Mouse (Mus musculus): ENCODE data around the gene Pigk. TPM values are rescaled to one million over a fixed set of nuclear protein-coding genes. Genes with fewer than 3 reads are reported as not detected.

The Pigk gene
- polyA plus RNA-seq, 1 experiment from 2014 or later = 55.8 TPM

GRCm38 (mm10) chr3:152745611-152746010 is 31.7 kb downstream of the Pigk start:
- Histone ChIP-seq H3K9ac (no peak overlapping the region), H3K27me3 (ENCODE audit: control insufficient read depth, insufficient read depth, low read length) (no peaks in the 10 kb centered on the region), H3K4me1 (replicated peaks; ENCODE audit: control insufficient read depth, insufficient read depth, low read length) (no peaks in the 10 kb centered on the region), H3K4me2 (replicated peaks) (no peak overlapping the region), H3K27ac (no peak overlapping the region), H3K4me3 (replicated peaks; ENCODE audit: low read length) (no peak overlapping the region), H3K36me3 (replicated peaks; ENCODE audit: control insufficient read depth, insufficient read depth) (peaks cover 24% of the 10 kb centered on the region), H3K9me3 (ENCODE audit: control insufficient read depth, low read length) (no peaks in the 10 kb centered on the region)
- WGBS = 95% methylated on average over 9 of the region's 9 CpGs
- ATAC-seq (ENCODE audit: low FRiP score) = no peak
- DNase-seq (ENCODE audit: low spot score) = no peak

GRCm38 (mm10) chr3:152749461-152749871 is 35.6 kb downstream of the Pigk start:
- Histone ChIP-seq H3K36me3 (replicated peaks; ENCODE audit: control insufficient read depth, insufficient read depth) (peaks cover 18% of the 10 kb centered on the region), H3K4me3 (replicated peaks; ENCODE audit: low read length) (no peak overlapping the region), H3K4me2 (replicated peaks) (no peak overlapping the region), H3K27ac (no peak overlapping the region), H3K9me3 (ENCODE audit: control insufficient read depth, low read length) (0 out of 2 replicates have a peak, but pooled peaks cover 3% of the 10 kb centered on the region), H3K4me1 (replicated peaks; ENCODE audit: control insufficient read depth, insufficient read depth, low read length) (no peaks in the 10 kb centered on the region), H3K27me3 (ENCODE audit: control insufficient read depth, insufficient read depth, low read length) (no peaks in the 10 kb centered on the region), H3K9ac (no peak overlapping the region)
- 33% methylated on average over 3 of the region's 3 CpGs for WGBS
- no peak for ATAC-seq (ENCODE audit: low FRiP score)
- peak; percentile 85 for DNase-seq (ENCODE audit: low spot score)

DNA sequence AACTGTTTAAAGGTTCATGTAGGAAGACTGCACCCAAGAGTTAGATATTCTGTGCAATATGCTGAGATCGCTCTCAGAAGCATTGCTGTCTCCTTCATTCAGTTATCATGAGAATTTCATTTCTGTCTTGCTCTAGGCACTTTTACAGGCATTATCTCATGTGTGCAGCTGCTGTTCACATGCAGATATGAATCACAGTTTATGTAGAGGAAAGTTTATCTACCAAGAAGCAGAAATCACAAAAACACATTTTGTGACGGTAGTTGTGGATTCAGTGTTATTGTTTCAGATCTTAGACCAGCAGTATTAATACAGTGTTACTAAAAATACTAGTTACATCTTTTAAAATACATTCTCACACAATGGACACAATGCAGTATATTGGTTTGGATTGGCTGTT is 36.0 kb downstream of the Pigk start:
- ATAC-seq (ENCODE audit: low FRiP score) (no peak), DNase-seq (ENCODE audit: low spot score) (no peak)
- H3K36me3 ChIP-seq (replicated peaks; ENCODE audit: control insufficient read depth, insufficient read depth) = peaks cover 18% of the 10 kb centered on the region
- H3K9me3 ChIP-seq (ENCODE audit: control insufficient read depth, low read length) = 0 out of 2 replicates have a peak, but pooled peaks cover 3% of the 10 kb centered on the region
- no peak overlapping the region for H3K9ac ChIP-seq
- no peak overlapping the region for H3K27ac ChIP-seq
- H3K4me1 ChIP-seq (replicated peaks; ENCODE audit: control insufficient read depth, insufficient read depth, low read length) = no peaks in the 10 kb centered on the region
- H3K27me3 ChIP-seq (ENCODE audit: control insufficient read depth, insufficient read depth, low read length) = no peaks in the 10 kb centered on the region
- WGBS = 80% methylated on average over 2 of the region's 2 CpGs
- H3K4me3 ChIP-seq (replicated peaks; ENCODE audit: low read length) = no peak overlapping the region
- H3K4me2 ChIP-seq (replicated peaks) = no peak overlapping the region

DNA sequence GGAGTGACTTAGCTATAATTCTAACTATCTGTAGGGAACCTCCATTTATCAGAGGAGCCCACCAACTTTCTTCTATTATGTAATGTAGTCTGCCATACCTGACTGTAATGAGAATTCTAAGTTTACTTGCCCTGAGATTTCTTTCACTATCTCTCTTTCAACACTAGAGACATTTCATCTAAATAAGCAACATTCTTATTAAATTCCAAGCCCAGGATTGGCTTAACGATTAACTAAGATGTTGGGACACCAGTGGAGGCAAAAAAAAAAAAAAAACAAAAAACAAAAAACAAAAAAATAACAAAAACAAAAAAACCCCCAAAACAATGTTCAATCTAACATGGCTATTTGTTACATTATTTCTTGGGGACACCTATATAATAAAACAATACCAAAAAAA is 39.0 kb downstream of the Pigk start:
- ATAC-seq (ENCODE audit: low FRiP score) (no peak), DNase-seq (ENCODE audit: low spot score) (no peak)
- H3K4me2 ChIP-seq (replicated peaks) = no peak overlapping the region
- H3K9ac ChIP-seq = no peak overlapping the region
- 96% methylated on average over 1 of the region's 1 CpGs for WGBS
- no peak overlapping the region for H3K4me3 ChIP-seq (replicated peaks; ENCODE audit: low read length)
- no peak overlapping the region for H3K27ac ChIP-seq
- peaks cover 16% of the 10 kb centered on the region for H3K4me1 ChIP-seq (replicated peaks; ENCODE audit: control insufficient read depth, insufficient read depth, low read length)
- peaks cover 6% of the 10 kb centered on the region; the same call in 1 of the 2 replicates for H3K36me3 ChIP-seq (replicated peaks; ENCODE audit: control insufficient read depth, insufficient read depth)
- H3K9me3 ChIP-seq (ENCODE audit: control insufficient read depth, low read length) = 0 out of 2 replicates have a peak, but pooled peaks cover 3% of the 10 kb centered on the region
- H3K27me3 ChIP-seq (ENCODE audit: control insufficient read depth, insufficient read depth, low read length) = no peaks in the 10 kb centered on the region

- Histone ChIP-seq H3K27ac (no peak overlapping the region), H3K27me3 (ENCODE audit: control insufficient read depth, insufficient read depth, low read length) (no peaks in the 10 kb centered on the region), H3K4me3 (replicated peaks; ENCODE audit: low read length) (no peak overlapping the region), H3K9ac (no peak overlapping the region), H3K4me1 (replicated peaks; ENCODE audit: control insufficient read depth, insufficient read depth, low read length) (peaks cover 18% of the 10 kb centered on the region), H3K9me3 (ENCODE audit: control insufficient read depth, low read length) (0 out of 2 replicates have a peak, but pooled peaks cover 3% of the 10 kb centered on the region), H3K4me2 (replicated peaks) (no peak overlapping the region), H3K36me3 (replicated peaks; ENCODE audit: control insufficient read depth, insufficient read depth) (peaks cover 2% of the 10 kb centered on the region; the same call in 1 of the 2 replicates)
- DNase-seq (ENCODE audit: low spot score) = no peak
- WGBS = 88% methylated on average over 4 of the region's 4 CpGs
- ATAC-seq (ENCODE audit: low FRiP score) = no peak
Observed at GRCm38 (mm10) chr3:152753345-152753744, 39.4 kb downstream of the Pigk start.

- Histone ChIP-seq H3K36me3 (replicated peaks; ENCODE audit: control insufficient read depth, insufficient read depth) (no peaks in the 10 kb centered on the region; the same call in 1 of the 2 replicates), H3K4me1 (replicated peaks; ENCODE audit: control insufficient read depth, insufficient read depth, low read length) (peaks cover 26% of the 10 kb centered on the region), H3K27ac (no peak overlapping the region; the same call in 1 of the 2 replicates), H3K27me3 (ENCODE audit: control insufficient read depth, insufficient read depth, low read length) (no peaks in the 10 kb centered on the region), H3K4me3 (replicated peaks; ENCODE audit: low read length) (no peak overlapping the region), H3K4me2 (replicated peaks) (no peak overlapping the region), H3K9ac (no peak overlapping the region), H3K9me3 (ENCODE audit: control insufficient read depth, low read length) (0 out of 2 replicates have a peak, but pooled peaks cover 3% of the 10 kb centered on the region)
- peak; percentile 71 for DNase-seq (ENCODE audit: low spot score)
- WGBS = 60% methylated on average over 14 of the region's 14 CpGs
- ATAC-seq (ENCODE audit: low FRiP score) = peak; percentile 24; the same call in 1 of the 2 replicates
Observed at GRCm38 (mm10) chr3:152753920-152754764, 40.2 kb downstream of the Pigk start.

GRCm38 (mm10) chr3:152755515-152755914 is 41.6 kb downstream of the Pigk start:
- no peaks in the 10 kb centered on the region for H3K27me3 ChIP-seq (ENCODE audit: control insufficient read depth, insufficient read depth, low read length)
- H3K36me3 ChIP-seq (replicated peaks; ENCODE audit: control insufficient read depth, insufficient read depth) = no peaks in the 10 kb centered on the region; the same call in 1 of the 2 replicates
- H3K27ac ChIP-seq = no peak overlapping the region
- DNase-seq (ENCODE audit: low spot score) = no peak
- no peak overlapping the region for H3K9ac ChIP-seq
- peaks cover 26% of the 10 kb centered on the region for H3K4me1 ChIP-seq (replicated peaks; ENCODE audit: control insufficient read depth, insufficient read depth, low read length)
- 0 out of 2 replicates have a peak, but pooled peaks cover 3% of the 10 kb centered on the region for H3K9me3 ChIP-seq (ENCODE audit: control insufficient read depth, low read length)
- H3K4me3 ChIP-seq (replicated peaks; ENCODE audit: low read length) = no peak overlapping the region
- H3K4me2 ChIP-seq (replicated peaks) = no peak overlapping the region
- 68% methylated on average over 7 of the region's 7 CpGs for WGBS
- ATAC-seq (ENCODE audit: low FRiP score) = no peak

DNA sequence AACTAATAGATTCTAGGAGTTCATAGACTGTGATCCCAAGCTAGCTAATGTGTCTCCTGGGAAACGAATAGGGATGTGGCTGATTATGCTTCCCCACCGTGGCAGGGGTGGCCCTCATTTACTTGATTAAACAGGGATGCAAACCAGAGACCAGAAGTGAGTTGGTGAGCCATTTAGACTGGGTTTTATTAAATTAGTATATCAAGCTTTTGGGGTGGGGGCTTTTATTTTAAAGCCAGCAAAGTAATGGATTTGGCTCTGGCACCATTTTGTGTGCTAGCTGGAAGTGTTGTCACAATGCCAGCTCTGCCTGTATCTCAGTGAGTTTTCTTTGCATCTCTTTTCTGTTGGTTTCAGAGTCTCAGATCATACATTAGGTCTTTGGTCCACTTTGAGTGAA is 43.0 kb downstream of the Pigk start:
- H3K9ac ChIP-seq = no peak overlapping the region
- H3K4me2 ChIP-seq (replicated peaks) = no peak overlapping the region
- H3K36me3 ChIP-seq (replicated peaks; ENCODE audit: control insufficient read depth, insufficient read depth) = no peaks in the 10 kb centered on the region; the same call in 1 of the 2 replicates
- peaks cover 26% of the 10 kb centered on the region for H3K4me1 ChIP-seq (replicated peaks; ENCODE audit: control insufficient read depth, insufficient read depth, low read length)
- no peak overlapping the region for H3K4me3 ChIP-seq (replicated peaks; ENCODE audit: low read length)
- 38% methylated on average over 2 of the region's 2 CpGs for WGBS
- ATAC-seq (ENCODE audit: low FRiP score) (no peak), DNase-seq (ENCODE audit: low spot score) (no peak)
- H3K27me3 ChIP-seq (ENCODE audit: control insufficient read depth, insufficient read depth, low read length) = no peaks in the 10 kb centered on the region
- H3K27ac ChIP-seq = no peak overlapping the region
- H3K9me3 ChIP-seq (ENCODE audit: control insufficient read depth, low read length) = 0 out of 2 replicates have a peak, but pooled peaks cover 3% of the 10 kb centered on the region

GRCm38 (mm10) chr3:152757464-152758393 is 43.8 kb downstream of the Pigk start:
- Histone ChIP-seq H3K9ac (no peak overlapping the region), H3K36me3 (replicated peaks; ENCODE audit: control insufficient read depth, insufficient read depth) (no peaks in the 10 kb centered on the region), H3K9me3 (ENCODE audit: control insufficient read depth, low read length) (0 out of 2 replicates have a peak, but pooled peaks cover under 1% of the 10 kb centered on the region), H3K4me1 (replicated peaks; ENCODE audit: control insufficient read depth, insufficient read depth, low read length) (peaks cover 26% of the 10 kb centered on the region), H3K27me3 (ENCODE audit: control insufficient read depth, insufficient read depth, low read length) (no peaks in the 10 kb centered on the region), H3K27ac (no peak overlapping the region), H3K4me2 (replicated peaks) (no peak overlapping the region), H3K4me3 (replicated peaks; ENCODE audit: low read length) (no peak overlapping the region)
- DNase-seq (ENCODE audit: low spot score) = no peak
- WGBS = 70% methylated on average over 12 of the region's 12 CpGs
- ATAC-seq (ENCODE audit: low FRiP score) = peak; percentile 35; the same call in 1 of the 2 replicates

Measured in hindbrain, embryonic 14.5 days (tissue).